Comparison of ENCODE assay signal across 10 mouse cellular contexts in the genomic region with DNA sequence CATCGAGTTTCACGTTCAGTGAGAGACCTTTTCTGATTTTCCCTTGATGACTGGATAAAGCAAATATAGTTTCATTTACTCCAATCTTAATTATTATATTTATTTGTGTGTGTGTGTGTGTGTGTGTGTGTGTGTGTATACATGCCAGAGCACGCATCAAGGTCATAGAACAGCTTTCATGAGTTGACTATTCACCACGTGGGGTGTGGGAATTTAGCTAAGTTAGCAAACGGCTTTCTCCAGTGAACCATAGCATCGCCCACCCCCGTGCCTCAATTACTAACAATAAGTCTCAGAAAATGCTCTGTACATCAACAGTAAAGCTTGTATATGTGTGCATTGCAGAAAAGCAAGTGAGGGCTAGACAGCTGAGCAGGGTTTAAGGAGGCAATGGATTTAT. TPM values are rescaled to one million over a fixed set of nuclear protein-coding genes. Genes with fewer than 3 reads are reported as not detected.
DNase-seq lines count a peak whose midpoint lies in the region; ATAC-seq and TF ChIP-seq lines count a peak whose summit lies in the region.
"Had no signal": no experiment of that assay in that cellular context is flagged by ENCODE, and none has a peak within 500 bp of the region (broad histone marks: within the 10 kb centered on the region; RNA-seq: fewer than 3 reads in every experiment).

No protein-coding gene starts in this region.

- WGBS in lung, embryonic 15.5 days = 58% methylated on average over 7 of the region's 7 CpGs
- WGBS in lung, adult 2 months = 72% methylated on average over 7 of the region's 7 CpGs
- 52% methylated on average over 7 of the region's 7 CpGs for WGBS in hindbrain, embryonic 10.5 days
- whole genome bisulfite sequencing in limb, embryonic 15.5 days = 56% methylated on average over 7 of the region's 7 CpGs
- WGBS in stomach, embryonic 14.5 days = 58% methylated on average over 7 of the region's 7 CpGs

- peak overlapping the region; percentile 43; the same call in 1 of the 2 replicates for H3K4me2 ChIP-seq in lung, embryonic 15.5 days
- H3K4me2 ChIP-seq in limb, embryonic 15.5 days = peak overlapping the region; percentile 47; the same call in 1 of the 2 replicates
- H3K4me2 ChIP-seq in stomach, embryonic 14.5 days (replicated peaks; ENCODE audit: low read depth, low read length) = peak overlapping the region; percentile 40

- H3K4me3 ChIP-seq in lung, embryonic 15.5 days = no peak overlapping the region
- no peak overlapping the region for H3K4me3 ChIP-seq in lung, adult 2 months (replicated peaks; ENCODE audit: extremely low read depth, low read depth, low read length)
- H3K4me3 ChIP-seq in hindbrain, embryonic 10.5 days = 0 out of 2 replicates have a peak overlapping the region, but pooled peaks have one; percentile 43
- no peak overlapping the region for H3K4me3 ChIP-seq in limb, embryonic 15.5 days
- no peak overlapping the region for H3K4me3 ChIP-seq in stomach, embryonic 14.5 days (ENCODE audit: low read depth, low read length)

- no peak for TF ChIP-seq CTCF in lung, adult 2 months (IDR thresholded peaks at IDR 0.05; ENCODE audit: insufficient read depth, low read length)

- H3K9me3 ChIP-seq in lung, embryonic 15.5 days = no peaks in the 10 kb centered on the region
- H3K9me3 ChIP-seq in hindbrain, embryonic 10.5 days = no peaks in the 10 kb centered on the region
- no peaks in the 10 kb centered on the region for H3K9me3 ChIP-seq in limb, embryonic 15.5 days
- H3K9me3 ChIP-seq in stomach, embryonic 14.5 days (ENCODE audit: control insufficient read depth, low read depth, low read length) = peaks cover 3% of the 10 kb centered on the region; the same call in 1 of the 2 replicates

- no peak overlapping the region for H3K27ac ChIP-seq in lung, embryonic 15.5 days
- no peak overlapping the region for H3K27ac ChIP-seq in hindbrain, embryonic 10.5 days
- H3K27ac ChIP-seq in limb, embryonic 15.5 days = no peak overlapping the region
- peak overlapping the region; percentile 39; the same call in 1 of the 2 replicates for H3K27ac ChIP-seq in stomach, embryonic 14.5 days (ENCODE audit: low read length)
- H3K27ac ChIP-seq: macrophage had no signal

- DNase-seq in lung, adult 2 months = no peak
- no peak for DNase-seq in hindbrain, embryonic 10.5 days (ENCODE audit: low spot score)
- no peak for DNase-seq in ovary, postnatal 10 days (ENCODE audit: low spot score)
- no peak for DNase-seq in adrenal gland, adult 8-10 months
- DNase-seq in right cerebral cortex, postnatal 4 days = no peak
- DNase-seq: cerebellum, adult 11 months had no signal

- H3K9ac ChIP-seq in lung, embryonic 15.5 days = no peak overlapping the region
- no peak overlapping the region for H3K9ac ChIP-seq in limb, embryonic 15.5 days
- no peak overlapping the region for H3K9ac ChIP-seq in stomach, embryonic 14.5 days (replicated peaks; ENCODE audit: low read depth, low read length)

- H3K36me3 ChIP-seq in lung, embryonic 15.5 days = no peaks in the 10 kb centered on the region
- no peaks in the 10 kb centered on the region for H3K36me3 ChIP-seq in hindbrain, embryonic 10.5 days
- no peaks in the 10 kb centered on the region for H3K36me3 ChIP-seq in limb, embryonic 15.5 days
- H3K36me3 ChIP-seq in stomach, embryonic 14.5 days (ENCODE audit: control insufficient read depth, insufficient read depth, low read length) = no peaks in the 10 kb centered on the region

- no peak for ATAC-seq in lung, embryonic 15.5 days (ENCODE audit: borderline replicate concordance, extremely low read depth, low FRiP score, low TSS enrichment)
- no peak for ATAC-seq in limb, embryonic 15.5 days (ENCODE audit: insufficient number of reproducible peaks, low FRiP score, low TSS enrichment, low read depth)
- no peak for ATAC-seq in stomach, embryonic 14.5 days (ENCODE audit: insufficient number of reproducible peaks, insufficient read depth, low FRiP score, low read depth)

- no peak for TF ChIP-seq POLR2A in lung, adult 2 months (IDR thresholded peaks at IDR 0.05; ENCODE audit: borderline replicate concordance, extremely low read depth, low read depth, low read length)

- H3K4me1 ChIP-seq in lung, embryonic 15.5 days = peaks cover 23% of the 10 kb centered on the region
- peaks cover 4% of the 10 kb centered on the region for H3K4me1 ChIP-seq in lung, adult 2 months (ENCODE audit: control insufficient read depth, insufficient read depth, low read length)
- H3K4me1 ChIP-seq in hindbrain, embryonic 10.5 days (replicated peaks) = peaks cover 12% of the 10 kb centered on the region
- no peaks in the 10 kb centered on the region; the same call in 1 of the 2 replicates for H3K4me1 ChIP-seq in limb, embryonic 15.5 days
- H3K4me1 ChIP-seq in stomach, embryonic 14.5 days (ENCODE audit: control insufficient read depth, insufficient read depth, low read length) = peaks cover 3% of the 10 kb centered on the region; the same call in 1 of the 2 replicates

- no peaks in the 10 kb centered on the region for H3K27me3 ChIP-seq in lung, embryonic 15.5 days
- H3K27me3 ChIP-seq in hindbrain, embryonic 10.5 days (ENCODE audit: insufficient read depth, poor library complexity, severe bottlenecking) = peaks cover 6% of the 10 kb centered on the region
- H3K27me3 ChIP-seq in limb, embryonic 15.5 days = no peaks in the 10 kb centered on the region
- no peaks in the 10 kb centered on the region for H3K27me3 ChIP-seq in stomach, embryonic 14.5 days (ENCODE audit: control insufficient read depth, insufficient read depth, low read length)

RNA-seq across cellular contexts. Expression of gene Tnfsf10, which starts 33.0 kb away (rescaled TPM):
- polyA plus RNA-seq in lung, embryonic 15.5 days (2015; fragmentation: Nextera tagmentation; extraction: Ambion mirVana) = 2.5 and 3.0 TPM in 2 replicates
- polyA plus RNA-seq in lung, adult 2 months (2012; rRNA removed) = 26.5 and 37.6 TPM in 2 replicates
- polyA plus RNA-seq in hindbrain, embryonic 10.5 days (2016; fragmentation: Nextera tagmentation; extraction: Ambion mirVana) = 0.03 TPM in 1 of 2 replicates, not detected in the other
- polyA plus RNA-seq in limb, embryonic 15.5 days (2015; fragmentation: Nextera tagmentation; extraction: Ambion mirVana) = 0.10 and 0.15 TPM in 2 replicates
- polyA plus RNA-seq in stomach, embryonic 14.5 days (2014; fragmentation: Nextera tagmentation; extraction: Ambion mirVana) = 0.13 and 0.17 TPM in 2 replicates
- 10 to 100 TPM; 10.0 to 20.2 (median 12.3) TPM for total RNA-seq in adrenal gland, adult 8-10 months (2022)
